Mouse (Mus musculus) embryonic facial prominence, embryonic 10.5 days (tissue): ENCODE measurements around the gene Dusp11. TPM values are rescaled to one million over a fixed set of nuclear protein-coding genes. Genes with fewer than 3 reads are reported as not detected.
"Not testable (repeated sequence)": the region's sequence is repeated elsewhere in the genome, so short reads cannot be mapped to it uniquely, and the experiment has no call there.

Experiments
- DNase-seq: peaks from one replicate; pipeline ENCODE4 v3.0.0-alpha.2; 2017; ENCODE audit warnings: low spot score
- H3K27ac ChIP-seq: fragments of 300-500 bp; sonication (generic); replicated peaks from 2 replicates; pipeline ENCODE4 v1.5.1; 2016; ENCODE audit warnings: mild to moderate bottlenecking
- H3K27me3 ChIP-seq: fragments of 300-500 bp; sonication (generic); replicated peaks from 2 replicates; pipeline ENCODE4 v1.6.1; 2016; ENCODE audit warnings: low read depth, mild to moderate bottlenecking; ENCODE audit not compliant: poor library complexity, severe bottlenecking
- H3K36me3 ChIP-seq: fragments of 300-500 bp; sonication (generic); replicated peaks from 2 replicates; pipeline ENCODE4 v1.6.1; 2016; ENCODE audit warnings: mild to moderate bottlenecking, moderate library complexity
- H3K4me1 ChIP-seq: fragments of 300-500 bp; sonication (generic); 2 replicates; pipeline ENCODE4 v1.6.1; 2016
- H3K4me3 ChIP-seq: fragments of 300-500 bp; sonication (generic); 2 replicates; pipeline ENCODE4 v1.5.1; 2016; ENCODE audit warnings: mild to moderate bottlenecking, moderate library complexity
- H3K9me3 ChIP-seq: fragments of 300-500 bp; sonication (generic); 2 replicates; pipeline ENCODE4 v1.6.1; 2016; ENCODE audit warnings: mild to moderate bottlenecking
- WGBS: fragments of 180-500 bp; shearing (Covaris S2); methylation state at CpG from one replicate; pipeline ENCODE4 v1.1.7; 2016; 5-methylcytosine and 5-hydroxymethylcytosine counted together
- polyA plus RNA-seq: library from polyadenylated mRNA; unstranded; fragments of >200 nt; fragmentation: Nextera tagmentation; extraction: Ambion mirVana; gene quantifications from 2 replicates; pipeline ENCODE4 v1.2.1, GENCODE M21; 2016

Dusp11 gene
- polyA plus RNA-seq, 1 experiment from 2014 or later: 39.9 TPM

DNA sequence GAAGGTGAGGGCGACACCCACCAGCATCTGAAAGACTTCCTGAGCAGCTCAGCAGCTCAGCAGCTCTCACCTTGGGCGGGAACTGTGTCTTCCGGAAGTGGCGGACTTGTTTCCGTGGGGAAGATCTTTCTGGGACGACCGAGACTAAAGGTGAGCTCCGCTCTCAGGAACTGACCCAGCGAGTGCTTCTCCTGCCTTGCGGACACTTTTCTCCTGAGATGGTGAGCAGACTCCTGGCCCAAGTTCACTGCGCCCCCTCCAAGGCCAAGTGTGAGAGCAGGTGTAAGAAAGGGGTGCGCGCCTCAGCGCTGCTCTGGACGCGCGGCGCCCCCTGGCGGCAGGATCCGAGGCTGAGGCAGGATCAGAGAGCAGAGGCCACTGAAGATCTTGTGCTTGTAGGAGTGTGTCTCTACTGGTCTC lies 56.8 kb downstream of the Dusp11 start, which contains the start of gene Nat8f4:
Gene Nat8f4, minus strand, starts transcription at position 243 of the 420 bp plus-strand sequence.
- not testable (repeated sequence) for H3K27me3 ChIP-seq, H3K9me3 ChIP-seq, H3K27ac ChIP-seq, H3K36me3 ChIP-seq, H3K4me1 ChIP-seq
- peak; percentile 62 for DNase-seq
- peak within 1 kb of the TSS; percentile 49 for H3K4me3 ChIP-seq
- WGBS: 18% methylated on average over 20 of the region's 20 CpGs

DNA sequence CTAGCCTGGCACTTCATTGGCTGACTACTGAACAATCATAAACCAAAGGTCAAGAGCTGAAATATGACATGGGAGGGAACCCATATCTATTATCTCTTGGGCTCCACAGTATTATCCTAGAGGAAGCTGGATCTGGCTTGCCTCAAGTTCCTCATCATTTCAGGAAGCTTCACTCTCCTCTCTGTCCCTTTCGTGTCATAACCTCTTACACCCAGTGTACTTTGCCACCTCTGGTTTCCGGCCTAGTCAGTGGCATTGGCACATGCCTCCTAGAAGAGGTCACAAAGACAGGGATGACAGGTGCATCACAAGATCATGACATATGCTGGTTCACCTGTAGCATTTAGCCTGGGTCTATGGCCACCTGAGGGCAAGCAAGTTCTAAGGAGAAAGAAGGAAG lies 59.2 kb downstream of the Dusp11 start:
- no peaks in the 10 kb centered on the region for H3K9me3 ChIP-seq
- WGBS: 89% methylated on average over 2 of the region's 2 CpGs
- no peaks in the 10 kb centered on the region for H3K36me3 ChIP-seq
- H3K4me1 ChIP-seq: no peaks in the 10 kb centered on the region
- no peaks in the 10 kb centered on the region for H3K27me3 ChIP-seq
- no peak overlapping the region for H3K27ac ChIP-seq
- no peak for DNase-seq
- H3K4me3 ChIP-seq: no peak overlapping the region

DNA sequence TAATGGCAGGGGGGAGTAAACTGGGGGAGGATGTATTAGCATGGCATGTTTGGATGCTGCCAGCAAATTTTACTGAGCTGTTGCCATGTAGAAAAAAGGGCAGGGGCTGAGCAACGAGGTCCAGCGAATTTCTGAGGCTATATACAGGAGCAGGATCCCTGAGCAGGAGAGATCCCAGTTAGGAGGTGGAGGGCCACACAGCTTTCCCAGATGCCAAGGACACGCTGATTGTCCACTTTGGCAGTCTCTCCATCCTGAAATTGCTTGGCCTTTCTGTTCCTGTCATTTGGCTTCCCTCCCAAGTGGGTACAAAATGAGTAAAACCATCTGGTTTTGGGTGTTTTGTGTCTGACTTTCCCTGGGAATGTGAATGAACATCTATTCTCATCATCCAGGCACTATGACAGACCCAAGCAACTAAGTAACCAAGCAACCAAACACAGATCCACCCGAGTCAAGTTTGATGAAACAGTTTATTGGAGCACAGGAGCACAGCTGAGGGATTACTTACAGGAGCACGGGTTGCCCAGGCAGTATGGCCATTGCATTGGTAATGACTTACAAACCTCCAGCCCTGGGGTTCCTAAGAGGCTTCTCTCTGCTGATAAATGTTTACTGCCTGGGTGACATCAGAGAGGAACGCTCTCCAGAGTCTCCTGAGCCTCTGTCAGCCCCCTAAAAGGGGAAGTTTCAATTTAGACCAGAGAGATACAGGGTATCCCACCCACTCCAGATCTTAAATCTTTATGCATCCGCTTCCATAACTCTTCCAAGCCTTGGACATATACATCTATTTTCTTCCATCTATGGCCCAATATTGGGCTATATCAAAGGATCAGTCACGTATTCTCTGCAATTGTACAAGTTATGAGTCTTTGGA lies 62.6 kb downstream of the Dusp11 start:
- WGBS: 78% methylated on average over 7 of the region's 8 CpGs
- not testable (repeated sequence) for DNase-seq

DNA sequence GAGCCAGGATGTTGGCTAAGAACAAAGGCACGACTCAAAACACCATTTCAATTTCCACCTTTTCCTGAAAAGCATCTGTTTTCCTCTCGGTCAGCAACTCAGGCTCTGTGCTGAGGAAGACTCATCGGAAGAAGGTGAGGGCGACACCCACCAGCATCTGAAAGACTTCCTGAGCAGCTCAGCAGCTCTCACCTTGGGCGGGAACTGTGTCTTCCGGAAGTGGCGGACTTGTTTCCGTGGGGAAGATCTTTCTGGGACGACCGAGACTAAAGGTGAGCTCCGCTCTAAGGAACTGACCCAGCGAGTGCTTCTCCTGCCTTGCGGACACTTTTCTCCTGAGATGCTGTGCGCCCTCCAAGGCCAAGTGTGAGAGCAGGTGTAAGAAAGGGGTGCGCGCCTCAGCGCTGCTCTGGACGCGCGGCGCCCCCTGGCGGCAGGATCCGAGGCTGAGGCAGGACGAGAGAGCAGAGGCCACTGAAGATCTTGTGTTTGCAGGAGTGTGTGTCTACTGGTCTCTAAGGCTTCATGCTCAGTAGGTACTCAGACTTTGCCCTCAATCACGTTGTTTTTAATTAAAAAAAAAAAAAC lies 66.3 kb downstream of the Dusp11 start:
- H3K9me3 ChIP-seq: peaks cover 17% of the 10 kb centered on the region; the same call in 1 of the 2 replicates
- WGBS: 70% methylated on average over 25 of the region's 25 CpGs
- H3K36me3 ChIP-seq, H3K27ac ChIP-seq, H3K4me1 ChIP-seq, H3K4me3 ChIP-seq, H3K27me3 ChIP-seq: not testable (repeated sequence)
- DNase-seq: peak; percentile 12

More for the DNA sequence above, 62.6 kb downstream of the Dusp11 start:
- H3K27ac ChIP-seq, H3K4me1 ChIP-seq, H3K9me3 ChIP-seq, H3K27me3 ChIP-seq, H3K36me3 ChIP-seq, H3K4me3 ChIP-seq: not testable (repeated sequence)

Other genes with a start within 250 kb of the Dusp11 start
- gene Nat8f7, start 248.5 kb downstream of the Dusp11 start, polyA plus RNA-seq: not detected in 2 replicates
- gene Nat8f3, start 195.9 kb downstream of the Dusp11 start, polyA plus RNA-seq: 0.21 TPM in 1 of 2 replicates, not detected in the other
- gene Nat8f6, start 140.7 kb downstream of the Dusp11 start, polyA plus RNA-seq: not detected in 2 replicates
- not detected in 2 replicates for gene Nat8f5, start 140.7 kb downstream of the Dusp11 start, polyA plus RNA-seq
- not detected in 2 replicates for gene Nat8, start 129.6 kb downstream of the Dusp11 start, polyA plus RNA-seq
- gene Nat8f2, start 92.5 kb downstream of the Dusp11 start, polyA plus RNA-seq: not detected in 2 replicates
- gene Nat8f4, start 56.8 kb downstream of the Dusp11 start, polyA plus RNA-seq: 2.8 and 3.3 TPM in 2 replicates
- gene Tprkb, start 49.8 kb downstream of the Dusp11 start, polyA plus RNA-seq: 29.0 and 36.7 TPM in 2 replicates
- 3.8 and 5.5 TPM in 2 replicates for gene Nat8f1, start 46.0 kb downstream of the Dusp11 start, polyA plus RNA-seq
- not detected in 2 replicates for gene Figla, start 54.5 kb upstream of the Dusp11 start, polyA plus RNA-seq
- gene Add2, start 67.0 kb upstream of the Dusp11 start, polyA plus RNA-seq: 23.4 and 26.6 TPM in 2 replicates
- gene Tgfa, start 233.6 kb upstream of the Dusp11 start, polyA plus RNA-seq: 2.1 and 2.4 TPM in 2 replicates